Mouse (Mus musculus) intestine, postnatal 0 days (tissue): Measurements from ENCODE around the gene Fzd2. TPM values are rescaled to one million over a fixed set of nuclear protein-coding genes. Genes with fewer than 3 reads are reported as not detected.

ENCODE experiments used
- ATAC-seq: fragments of 200-750 bp; cut with Nextera tagmentation; 2 replicates; pipeline ENCODE4 v1.8.0; 2017; ENCODE audit warnings: mild to moderate bottlenecking, moderate TSS enrichment, moderate library complexity
- H3K27ac ChIP-seq: fragments of 300-500 bp; sonication (generic); 2 replicates; pipeline ENCODE4 v1.5.1; 2014; ENCODE audit warnings: mild to moderate bottlenecking, low read depth, low read length, moderate library complexity
- H3K27me3 ChIP-seq: fragments of 300-500 bp; sonication (generic); replicated peaks from 2 replicates; pipeline ENCODE4 v1.6.1; 2014; ENCODE audit warnings: low read length, mixed read lengths; ENCODE audit not compliant: control insufficient read depth, insufficient read depth
- H3K36me3 ChIP-seq: fragments of 300-500 bp; sonication (generic); 2 replicates; pipeline ENCODE4 v1.6.1; 2014; ENCODE audit warnings: mild to moderate bottlenecking, moderate library complexity; ENCODE audit not compliant: control insufficient read depth, insufficient read depth
- H3K4me1 ChIP-seq: fragments of 300-500 bp; sonication (generic); replicated peaks from 2 replicates; pipeline ENCODE4 v1.6.1; 2014; ENCODE audit warnings: antibody characterized with exemption, low read length, mixed read lengths; ENCODE audit not compliant: control insufficient read depth, insufficient read depth
- H3K4me2 ChIP-seq: fragments of 300-500 bp; sonication (generic); replicated peaks from 2 replicates; pipeline ENCODE4 v1.6.1; 2014; ENCODE audit warnings: low read depth, mild to moderate bottlenecking, moderate library complexity
- H3K4me3 ChIP-seq: fragments of 300-500 bp; sonication (generic); 2 replicates; pipeline ENCODE4 v1.5.1; 2014; ENCODE audit warnings: low read depth, low read length
- H3K9ac ChIP-seq: fragments of 300-500 bp; sonication (generic); 2 replicates; pipeline ENCODE4 v1.6.1; 2014; ENCODE audit warnings: mild to moderate bottlenecking, low read depth, low read length
- H3K9me3 ChIP-seq: fragments of 300-500 bp; sonication (generic); 2 replicates; pipeline ENCODE4 v1.6.1; 2016; ENCODE audit warnings: mixed run types; ENCODE audit not compliant: control insufficient read depth
- CTCF ChIP-seq: sonication (generic); IDR thresholded peaks from 2 replicates; pipeline ENCODE4 v1.5.1; 2016; ENCODE audit warnings: low read depth, mild to moderate bottlenecking, control low read depth, antibody characterized with exemption, moderate library complexity
- WGBS: fragments of 180-500 bp; shearing (Covaris S2); extraction: QIAGEN DNeasy Blood & Tissue Kit; methylation state at CpG from one replicate; pipeline ENCODE4 v1.1.7; 2014; 5-methylcytosine and 5-hydroxymethylcytosine counted together
- polyA plus RNA-seq: library from polyadenylated mRNA; unstranded; fragments of >200 nt; fragmentation: Nextera tagmentation; extraction: Ambion mirVana; gene quantifications from 2 replicates; pipeline ENCODE4 v1.2.1, GENCODE M21; 2015

Gene Fzd2
- polyA plus RNA-seq, 1 experiment from 2014 or later: 6.2 TPM

- Histone ChIP-seq H3K27ac (no peak overlapping the region), H3K27me3 (no peaks in the 10 kb centered on the region), H3K4me1 (no peaks in the 10 kb centered on the region), H3K4me3 (peak overlapping the region; percentile 50), H3K9me3 (no peaks in the 10 kb centered on the region), H3K36me3 (no peaks in the 10 kb centered on the region), H3K9ac (peak overlapping the region; percentile 59), H3K4me2 (peak overlapping the region; percentile 82)
- peak; percentile 92 for TF ChIP-seq CTCF
- ATAC-seq: 0 out of 2 replicates have a peak, but pooled peaks have one; percentile 31
- WGBS: 17% methylated on average over 18 of the region's 18 CpGs
These were observed 31.1 kb upstream of the Fzd2 start for GRCm38 (mm10) chr11:102572866-102573663.

- H3K36me3 ChIP-seq: no peaks in the 10 kb centered on the region
- no peak overlapping the region for H3K9ac ChIP-seq
- H3K27me3 ChIP-seq: no peaks in the 10 kb centered on the region
- H3K9me3 ChIP-seq: no peaks in the 10 kb centered on the region
- H3K27ac ChIP-seq: no peak overlapping the region
- TF ChIP-seq CTCF: no peak
- no peak overlapping the region for H3K4me2 ChIP-seq
- whole genome bisulfite sequencing: 71% methylated on average over 1 of the region's 1 CpGs
- no peak for ATAC-seq
- no peak overlapping the region for H3K4me3 ChIP-seq
- no peaks in the 10 kb centered on the region for H3K4me1 ChIP-seq
These were observed 29.2 kb upstream of the Fzd2 start for GRCm38 (mm10) chr11:102575034-102575433.

- 51% methylated on average over 13 of the region's 13 CpGs for WGBS
- H3K4me1 ChIP-seq: no peaks in the 10 kb centered on the region
- no peak overlapping the region for H3K9ac ChIP-seq
- H3K27ac ChIP-seq: no peak overlapping the region
- H3K36me3 ChIP-seq: no peaks in the 10 kb centered on the region
- no peak overlapping the region for H3K4me3 ChIP-seq
- ATAC-seq: no peak
- TF ChIP-seq CTCF: no peak
- H3K27me3 ChIP-seq: no peaks in the 10 kb centered on the region
- no peak overlapping the region for H3K4me2 ChIP-seq
- H3K9me3 ChIP-seq: no peaks in the 10 kb centered on the region
These were observed 28.0 kb upstream of the Fzd2 start for GRCm38 (mm10) chr11:102576050-102576754.

GRCm38 (mm10) chr11:102578341-102579118 lies 25.7 kb upstream of the Fzd2 start:
- Histone ChIP-seq H3K36me3 (no peaks in the 10 kb centered on the region), H3K9ac (0 out of 2 replicates have a peak overlapping the region, but pooled peaks have one; percentile 18), H3K27ac (peak overlapping the region; percentile 65), H3K4me2 (peak overlapping the region; percentile 68), H3K4me3 (peak overlapping the region; percentile 35), H3K4me1 (no peaks in the 10 kb centered on the region), H3K27me3 (peaks cover 7% of the 10 kb centered on the region; the same call in 1 of the 2 replicates), H3K9me3 (no peaks in the 10 kb centered on the region)
- peak; percentile 99 for TF ChIP-seq CTCF
- peak; percentile 68; the same call in 1 of the 2 replicates for ATAC-seq
- 6% methylated on average over 27 of the region's 27 CpGs for WGBS

GRCm38 (mm10) chr11:102579165-102580033 lies 24.8 kb upstream of the Fzd2 start, which contains the start of gene Gm11627:
Gene Gm11627, minus strand, starts transcription at chr11:102579461.
- no peaks in the 10 kb centered on the region for H3K36me3 ChIP-seq
- peak within 1 kb of the TSS; percentile 18; the same call in 1 of the 2 replicates for H3K9ac ChIP-seq
- peaks cover 7% of the 10 kb centered on the region; the same call in 1 of the 2 replicates for H3K27me3 ChIP-seq
- H3K27ac ChIP-seq: peak within 1 kb of the TSS; percentile 65
- no peaks in the 10 kb centered on the region for H3K4me1 ChIP-seq
- 25% methylated on average over 23 of the region's 23 CpGs for WGBS
- no peaks in the 10 kb centered on the region for H3K9me3 ChIP-seq
- peak within 1 kb of the TSS; percentile 68 for H3K4me2 ChIP-seq
- 0 out of 2 replicates have a peak, but pooled peaks have one; percentile 2 for ATAC-seq
- peak within 1 kb of the TSS; percentile 35 for H3K4me3 ChIP-seq
- TF ChIP-seq CTCF: no peak
